Mouse (Mus musculus): ENCODE data around the gene Tbx3. TPM values are rescaled to one million over a fixed set of nuclear protein-coding genes. Genes with fewer than 3 reads are reported as not detected.

The Tbx3 gene
- total RNA-seq, 1 experiment, result 47.9 TPM

DNA sequence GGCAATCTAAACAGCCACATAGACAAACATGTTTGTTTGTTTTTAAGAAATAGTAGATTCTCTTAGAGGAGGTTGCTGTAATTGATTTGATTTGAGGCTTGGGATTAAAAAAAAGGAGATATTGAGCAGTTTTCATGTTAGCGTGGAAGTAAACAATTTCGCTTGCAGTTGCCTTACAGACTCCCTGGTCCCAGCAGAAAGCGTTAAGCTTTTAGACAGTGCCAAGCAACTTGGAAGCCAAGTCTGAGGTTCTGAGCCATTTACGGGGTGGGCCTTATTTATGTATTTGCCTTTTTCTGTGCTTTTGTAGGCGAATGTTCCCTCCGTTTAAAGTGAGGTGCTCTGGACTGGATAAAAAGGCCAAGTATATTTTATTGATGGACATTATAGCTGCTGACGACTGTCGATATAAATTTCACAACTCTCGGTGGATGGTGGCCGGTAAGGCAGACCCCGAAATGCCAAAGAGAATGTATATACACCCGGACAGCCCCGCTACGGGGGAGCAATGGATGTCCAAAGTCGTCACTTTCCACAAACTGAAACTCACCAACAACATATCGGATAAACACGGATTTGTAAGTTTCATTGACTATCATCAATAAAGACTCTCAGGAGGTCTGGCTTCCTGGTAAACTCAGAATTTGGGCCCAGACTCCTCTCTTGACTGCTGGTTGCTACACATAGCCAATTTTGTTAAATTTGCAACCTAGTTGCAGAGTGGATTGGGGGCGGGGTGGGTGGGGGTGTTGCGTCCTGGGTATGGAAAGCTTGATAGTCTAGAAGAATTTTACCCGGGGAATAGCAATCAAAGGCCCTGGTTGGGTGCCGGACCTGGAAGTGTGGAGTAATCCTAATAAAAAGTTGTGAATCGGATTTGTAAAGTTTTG is 3.5 kb downstream of the Tbx3 start:
- no peak overlapping the region for H3K27ac ChIP-seq (ENCODE audit: insufficient read depth, low read depth, low read length, poor library complexity, severe bottlenecking)
- H3K9ac ChIP-seq (ENCODE audit: insufficient read depth, low read depth, low read length, poor library complexity, severe bottlenecking), result peak overlapping the region; percentile 43; the same call in 1 of the 2 replicates
- H3K9me3 ChIP-seq (ENCODE audit: control insufficient read depth, insufficient read depth, low read depth, low read length), result no peaks in the 10 kb centered on the region
- H3K4me3 ChIP-seq (ENCODE audit: insufficient read depth in 1 of 2, low read depth in 1 of 2, low read length in 2 of 2, poor library complexity in 1 of 2, severe bottlenecking in 1 of 2), result peak overlapping the region; percentile 62 to 86
- peaks cover 35% of the 10 kb centered on the region for H3K36me3 ChIP-seq (ENCODE audit: control insufficient read depth, insufficient read depth, low read length, poor library complexity, severe bottlenecking)
- no peak for TF ChIP-seq MAFK (IDR thresholded peaks at IDR 0.05; ENCODE audit: insufficient read depth, low read depth, low read length)
- TF ChIP-seq HCFC1 (IDR thresholded peaks at IDR 0.05; ENCODE audit: borderline replicate concordance, insufficient read depth, low read length), result no peak
- no peak for TF ChIP-seq ZNF384 (IDR thresholded peaks at IDR 0.05; ENCODE audit: low read depth, low read length)
- no peak for TF ChIP-seq CHD2 (IDR thresholded peaks at IDR 0.05; ENCODE audit: low read depth, low read length)
- no peak for TF ChIP-seq ZC3H11A (IDR thresholded peaks at IDR 0.05; ENCODE audit: borderline replicate concordance, low read depth, low read length)
- DNase-seq (ENCODE audit: low read depth, low spot score), result no peak
- in situ Hi-C loops (cut with MboI; ENCODE audit: low sequenced_read_pairs in 2 of 2, unreplicated experiment in 2 of 2), result loop anchor here (5.0 to 25.0 kb wide), 3 partner anchors 163 to 1512 kb away; partner anchors contain the start of genes Lhx5 (in 2 of the 2), Fbxw8 (in 1 of the 2) and Hrk (in 1 of the 2)
- peaks cover 2 to 5% of the 10 kb centered on the region in 2 experiments; a peak in 2 of 4 replicates for H3K4me1 ChIP-seq (ENCODE audit: control insufficient read depth in 2 of 2, insufficient read depth in 2 of 2, low read length in 2 of 2, poor library complexity in 1 of 2)

- no peaks in the 10 kb centered on the region for H3K9me3 ChIP-seq (ENCODE audit: control insufficient read depth, insufficient read depth, low read depth, low read length)
- in situ Hi-C loops (cut with MboI; ENCODE audit: low sequenced_read_pairs in 2 of 2, unreplicated experiment in 2 of 2), result loop anchor here (5.0 to 25.0 kb wide), 5 partner anchors 163 to 1512 kb away; partner anchors contain the start of genes Lhx5 (in 2 of the 2), Fbxw8 (in 1 of the 2) and Hrk (in 1 of the 2)
- TF ChIP-seq HCFC1 (IDR thresholded peaks at IDR 0.05; ENCODE audit: borderline replicate concordance, insufficient read depth, low read length) (no peak), ZNF384 (IDR thresholded peaks at IDR 0.05; ENCODE audit: low read depth, low read length) (no peak)
- H3K27ac ChIP-seq (ENCODE audit: insufficient read depth, low read depth, low read length, poor library complexity, severe bottlenecking), result no peak overlapping the region
- peak overlapping the region; percentile 62 to 86; a peak in 3 of 4 replicates for H3K4me3 ChIP-seq (ENCODE audit: insufficient read depth in 1 of 2, low read depth in 1 of 2, low read length in 2 of 2, poor library complexity in 1 of 2, severe bottlenecking in 1 of 2)
- peak overlapping the region; percentile 59; the same call in 1 of the 2 replicates for H3K9ac ChIP-seq (ENCODE audit: insufficient read depth, low read depth, low read length, poor library complexity, severe bottlenecking)
- H3K36me3 ChIP-seq (ENCODE audit: control insufficient read depth, insufficient read depth, low read length, poor library complexity, severe bottlenecking), result peaks cover 36% of the 10 kb centered on the region
- H3K4me1 ChIP-seq (ENCODE audit: control insufficient read depth in 2 of 2, insufficient read depth in 2 of 2, low read length in 2 of 2, poor library complexity in 1 of 2), result peaks cover 5 to 7% of the 10 kb centered on the region in 2 experiments; a peak in 3 of 4 replicates
- no peak for DNase-seq (ENCODE audit: low read depth, low spot score)
Observed at GRCm38 (mm10) chr5:119674606-119675330, 4.3 kb downstream of the Tbx3 start.

- H3K27ac ChIP-seq (ENCODE audit: insufficient read depth, low read depth, low read length, poor library complexity, severe bottlenecking), result no peak overlapping the region
- H3K36me3 ChIP-seq (ENCODE audit: control insufficient read depth, insufficient read depth, low read length, poor library complexity, severe bottlenecking), result peaks cover 46% of the 10 kb centered on the region
- no peaks in the 10 kb centered on the region for H3K9me3 ChIP-seq (ENCODE audit: control insufficient read depth, insufficient read depth, low read depth, low read length)
- in situ Hi-C loops (cut with MboI; ENCODE audit: low sequenced_read_pairs in 2 of 2, unreplicated experiment in 2 of 2), result loop anchor here in 1 of 2 experiments (25.0 kb wide), 2 partner anchors 389 to 889 kb away; no protein-coding TSS in a partner anchor
- no peak overlapping the region for H3K9ac ChIP-seq (ENCODE audit: insufficient read depth, low read depth, low read length, poor library complexity, severe bottlenecking)
- peak overlapping the region in 1 of 2 experiments; percentile 23; a peak in 1 of 4 replicates for H3K4me3 ChIP-seq (ENCODE audit: insufficient read depth in 1 of 2, low read depth in 1 of 2, low read length in 2 of 2, poor library complexity in 1 of 2, severe bottlenecking in 1 of 2)
- TF ChIP-seq HCFC1 (IDR thresholded peaks at IDR 0.05; ENCODE audit: borderline replicate concordance, insufficient read depth, low read length) (no peak), ZC3H11A (IDR thresholded peaks at IDR 0.05; ENCODE audit: borderline replicate concordance, low read depth, low read length) (no peak), CHD2 (IDR thresholded peaks at IDR 0.05; ENCODE audit: low read depth, low read length) (no peak), MAFK (IDR thresholded peaks at IDR 0.05; ENCODE audit: insufficient read depth, low read depth, low read length) (no peak), ZNF384 (IDR thresholded peaks at IDR 0.05; ENCODE audit: low read depth, low read length) (no peak)
- peaks cover 5 to 8% of the 10 kb centered on the region in 2 experiments; a peak in 3 of 4 replicates for H3K4me1 ChIP-seq (ENCODE audit: control insufficient read depth in 2 of 2, insufficient read depth in 2 of 2, low read length in 2 of 2, poor library complexity in 1 of 2)
- no peak for DNase-seq (ENCODE audit: low read depth, low spot score)
Observed at GRCm38 (mm10) chr5:119676245-119676644, 5.8 kb downstream of the Tbx3 start.

GRCm38 (mm10) chr5:119678516-119678915 is 8.0 kb downstream of the Tbx3 start:
- H3K9me3 ChIP-seq (ENCODE audit: control insufficient read depth, insufficient read depth, low read depth, low read length), result no peaks in the 10 kb centered on the region
- no peak overlapping the region for H3K4me3 ChIP-seq (ENCODE audit: insufficient read depth in 1 of 2, low read depth in 1 of 2, low read length in 2 of 2, poor library complexity in 1 of 2, severe bottlenecking in 1 of 2)
- peak overlapping the region; percentile 53; the same call in 1 of the 2 replicates for H3K27ac ChIP-seq (ENCODE audit: insufficient read depth, low read depth, low read length, poor library complexity, severe bottlenecking)
- H3K4me1 ChIP-seq (ENCODE audit: control insufficient read depth in 2 of 2, insufficient read depth in 2 of 2, low read length in 2 of 2, poor library complexity in 1 of 2), result peaks cover 5 to 9% of the 10 kb centered on the region in 2 experiments; a peak in 3 of 4 replicates
- TF ChIP-seq ZC3H11A (IDR thresholded peaks at IDR 0.05; ENCODE audit: borderline replicate concordance, low read depth, low read length), result no peak
- no peak for TF ChIP-seq HCFC1 (IDR thresholded peaks at IDR 0.05; ENCODE audit: borderline replicate concordance, insufficient read depth, low read length)
- TF ChIP-seq MAFK (IDR thresholded peaks at IDR 0.05; ENCODE audit: insufficient read depth, low read depth, low read length), result no peak
- no peak for TF ChIP-seq CHD2 (IDR thresholded peaks at IDR 0.05; ENCODE audit: low read depth, low read length)
- TF ChIP-seq ZNF384 (IDR thresholded peaks at IDR 0.05; ENCODE audit: low read depth, low read length), result no peak
- in situ Hi-C loops (cut with MboI; ENCODE audit: low sequenced_read_pairs in 2 of 2, unreplicated experiment in 2 of 2), result loop anchor here in 1 of 2 experiments (25.0 kb wide), 2 partner anchors 391 to 891 kb away; no protein-coding TSS in a partner anchor
- H3K36me3 ChIP-seq (ENCODE audit: control insufficient read depth, insufficient read depth, low read length, poor library complexity, severe bottlenecking), result peaks cover 58% of the 10 kb centered on the region
- no peak for DNase-seq (ENCODE audit: low read depth, low spot score)
- H3K9ac ChIP-seq (ENCODE audit: insufficient read depth, low read depth, low read length, poor library complexity, severe bottlenecking), result no peak overlapping the region; the same call in 1 of the 2 replicates
